Comparison of ENCODE assay signal across 8 mouse cellular contexts in the genomic region with DNA sequence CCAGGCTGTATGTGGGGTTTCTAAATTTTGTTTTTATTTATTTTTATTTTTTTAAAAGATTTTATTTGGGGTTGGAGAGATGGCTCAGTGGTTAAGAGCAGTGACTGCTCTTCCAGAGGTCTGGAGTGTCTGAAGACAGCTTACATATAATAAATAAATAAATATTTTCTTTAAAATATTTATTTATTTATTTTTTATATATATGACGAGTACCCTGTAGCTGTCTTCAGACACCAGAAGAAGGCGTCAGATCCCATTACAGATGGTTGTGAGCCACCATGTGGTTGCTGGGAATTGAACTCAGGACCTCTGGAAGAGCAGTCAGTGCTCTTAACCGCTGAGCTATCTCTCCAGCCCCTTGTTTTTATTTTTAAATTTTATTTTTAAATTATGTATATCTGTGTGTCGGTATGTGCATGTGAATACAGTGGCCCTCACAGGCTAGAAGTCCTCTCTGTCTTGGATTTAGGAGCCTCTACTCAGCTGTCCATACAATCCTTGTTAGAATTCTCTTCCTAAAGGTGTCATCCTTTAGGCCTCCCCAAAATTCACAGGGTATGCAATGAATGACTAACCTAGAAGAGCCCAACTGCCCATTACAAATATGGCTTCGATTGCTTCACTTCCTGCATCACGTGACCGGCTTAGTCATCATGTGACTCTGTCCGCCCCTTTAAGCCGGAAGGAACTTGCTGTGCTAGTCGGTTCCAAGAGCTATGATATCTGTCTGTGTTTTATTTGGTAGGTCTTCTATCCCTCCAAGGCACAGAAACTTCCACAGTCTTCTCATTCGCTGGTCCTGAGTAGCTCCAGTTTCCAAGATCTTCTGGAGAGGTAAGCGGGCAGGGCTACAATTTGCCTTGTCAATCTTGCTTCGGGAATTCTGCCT. TPM values are rescaled to one million over a fixed set of nuclear protein-coding genes. Genes with fewer than 3 reads are reported as not detected.
DNase-seq lines count a peak whose midpoint lies in the region; ATAC-seq and TF ChIP-seq lines count a peak whose summit lies in the region.

A gene (plus strand): TSS at position 676 of the 889 bp plus-strand sequence.

- H3K27me3 ChIP-seq in forebrain, embryonic 14.5 days (replicated peaks; ENCODE audit: control insufficient read depth, insufficient read depth, low read length), result no peaks in the 10 kb centered on the region

- peak within 1 kb of the TSS; percentile 61 for H3K4me2 ChIP-seq in forebrain, embryonic 14.5 days (ENCODE audit: low read length)

- H3K9ac ChIP-seq in ES-E14 (ENCODE audit: insufficient read depth, low read depth, low read length, poor library complexity, severe bottlenecking), result peak within 1 kb of the TSS; percentile 79
- H3K9ac ChIP-seq in forebrain, embryonic 14.5 days (ENCODE audit: low read length), result peak within 1 kb of the TSS; percentile 53

- no peak within 1 kb of the TSS for H3K27ac ChIP-seq in ES-E14 (ENCODE audit: insufficient read depth, low read depth, low read length, poor library complexity, severe bottlenecking)
- no peak within 1 kb of the TSS for H3K27ac ChIP-seq in forebrain, embryonic 14.5 days (ENCODE audit: low read depth, low read length)

- 28% methylated on average over 13 of the region's 13 CpGs for WGBS in forebrain, embryonic 14.5 days
- 19% methylated on average over 13 of the region's 13 CpGs for WGBS in lung, adult 2 months

- H3K4me3 ChIP-seq in ES-E14 (ENCODE audit: insufficient read depth in 1 of 2, low read depth in 1 of 2, low read length in 2 of 2, poor library complexity in 1 of 2, severe bottlenecking in 1 of 2), result peak within 1 kb of the TSS; percentile 78 to 87
- H3K4me3 ChIP-seq in forebrain, embryonic 14.5 days (ENCODE audit: low read depth, low read length), result peak within 1 kb of the TSS; percentile 43
- H3K4me3 ChIP-seq in lung, adult 2 months (replicated peaks; ENCODE audit: extremely low read depth, low read depth, low read length), result peak within 1 kb of the TSS; percentile 89

- ATAC-seq in forebrain, embryonic 14.5 days, result peak; percentile 92
- peak; percentile 93 for ATAC-seq in neutrophil, adult 5-6 weeks (ENCODE audit: extremely low read depth, insufficient number of reproducible peaks, low FRiP score, poor library complexity, severe bottlenecking)

- peaks cover 24% of the 10 kb centered on the region for H3K36me3 ChIP-seq in ES-E14 (ENCODE audit: control insufficient read depth, insufficient read depth, low read length, poor library complexity, severe bottlenecking)
- peaks cover 28% of the 10 kb centered on the region for H3K36me3 ChIP-seq in forebrain, embryonic 14.5 days (ENCODE audit: control insufficient read depth, insufficient read depth, low read length)

- no peaks in the 10 kb centered on the region for H3K9me3 ChIP-seq in ES-E14 (ENCODE audit: control insufficient read depth, insufficient read depth, low read depth, low read length)
- H3K9me3 ChIP-seq in forebrain, embryonic 14.5 days (replicated peaks; ENCODE audit: control insufficient read depth, low read length), result no peaks in the 10 kb centered on the region

- in situ Hi-C loops in ES-E14 (cut with MboI; ENCODE audit: low sequenced_read_pairs in 2 of 2, unreplicated experiment in 2 of 2), result no loop called here

- peak; percentile 91 for DNase-seq in ES-E14 (ENCODE audit: low read depth, low spot score)
- DNase-seq in cerebellum, adult 11 months, result peak; percentile 82
- peak; percentile 96 for DNase-seq in forebrain, embryonic 14.5 days (ENCODE audit: low spot score)
- peak; percentile 61 for DNase-seq in heart, postnatal 25 days (ENCODE audit: low spot score)
- peak; percentile 71 to 94 for DNase-seq in layer of hippocampus, adult 18-20 months (ENCODE audit: low spot score in 2 of 2)
- peak; percentile 88 for DNase-seq in lung, adult 2 months
- DNase-seq in thymus, adult 18-20 months, result peak; percentile 65 to 75

- TF ChIP-seq CTCF in lung, adult 2 months (IDR thresholded peaks at IDR 0.05; ENCODE audit: insufficient read depth, low read length), result no peak

- no peak; the same call in 1 of the 2 replicates for TF ChIP-seq POLR2A in lung, adult 2 months (IDR thresholded peaks at IDR 0.05; ENCODE audit: borderline replicate concordance, extremely low read depth, low read depth, low read length)

- intact Hi-C loops in heart, postnatal 25 days (cut with DNase I), result no loop called here

- peaks cover 0 to 2% of the 10 kb centered on the region in 2 experiments; a peak in 1 of 4 replicates for H3K4me1 ChIP-seq in ES-E14 (ENCODE audit: control insufficient read depth in 2 of 2, insufficient read depth in 2 of 2, low read length in 2 of 2, poor library complexity in 1 of 2)
- H3K4me1 ChIP-seq in forebrain, embryonic 14.5 days (ENCODE audit: control insufficient read depth, insufficient read depth, low read length), result peaks cover 4% of the 10 kb centered on the region
- peaks cover 4% of the 10 kb centered on the region; the same call in 1 of the 2 replicates for H3K4me1 ChIP-seq in lung, adult 2 months (ENCODE audit: control insufficient read depth, insufficient read depth, low read length)

TF ChIP-seq in ES-E14, 5 proteins besides CTCF, POLR2A, EP300 and RAD21:
- TF ChIP-seq MAFK (IDR thresholded peaks at IDR 0.05; ENCODE audit: insufficient read depth, low read depth, low read length) (no peak), ZC3H11A (IDR thresholded peaks at IDR 0.05; ENCODE audit: borderline replicate concordance, low read depth, low read length) (no peak), ZNF384 (IDR thresholded peaks at IDR 0.05; ENCODE audit: low read depth, low read length) (no peak), CHD2 (IDR thresholded peaks at IDR 0.05; ENCODE audit: low read depth, low read length) (no peak), HCFC1 (IDR thresholded peaks at IDR 0.05; ENCODE audit: borderline replicate concordance, insufficient read depth, low read length) (peak; percentile 95)

RNA-seq across cellular contexts. Expression of the gene that starts here (rescaled TPM):
- total RNA-seq in ES-E14 (2012; rRNA removed), result 69.3 and 89.7 TPM in 2 replicates
- 45.6 and 47.9 TPM in 2 replicates for polyA plus RNA-seq in forebrain, embryonic 14.5 days (2014; fragmentation: Nextera tagmentation; extraction: Ambion mirVana)
- 10 to 100 TPM; 18.2 to 20.9 TPM for total RNA-seq in heart, postnatal 25 days (2021)
- 10 to 100 TPM; 57.3 to 59.9 TPM for total RNA-seq in layer of hippocampus, adult 18-20 months (2021)
- 56.4 and 94.2 TPM in 2 replicates for polyA plus RNA-seq in lung, adult 2 months (2012; rRNA removed)
- total RNA-seq in neutrophil, adult 5-6 weeks (2017), result 73.5 and 76.0 TPM in 2 replicates
